Mouse (Mus musculus) forebrain, embryonic 11.5 days (tissue): ENCODE data around the gene Prkaa2. TPM values are rescaled to one million over a fixed set of nuclear protein-coding genes. Genes with fewer than 3 reads are reported as not detected.
"Not testable (repeated sequence)": the region's sequence is repeated elsewhere in the genome, so short reads cannot be mapped to it uniquely, and the experiment has no call there.

ENCODE experiments used
- ATAC-seq: fragments of 200-750 bp; cut with Nextera tagmentation; replicated peaks from 2 replicates; pipeline ENCODE4 v1.8.0; 2017; ENCODE audit warnings: moderate TSS enrichment; ENCODE audit not compliant: low FRiP score
- DNase-seq: peaks from one replicate; pipeline ENCODE4 v3.0.0-alpha.2; 2017; ENCODE audit warnings: low spot score
- H3K27ac ChIP-seq: fragments of 300-500 bp; sonication (generic); 2 replicates; pipeline ENCODE4 v1.5.1; 2014; ENCODE audit warnings: low read depth, low read length
- H3K27me3 ChIP-seq: fragments of 300-500 bp; sonication (generic); 2 replicates; pipeline ENCODE4 v1.6.1; 2014; ENCODE audit warnings: mild to moderate bottlenecking, low read length, mixed read lengths; ENCODE audit not compliant: control insufficient read depth, insufficient read depth
- H3K36me3 ChIP-seq: fragments of 300-500 bp; sonication (generic); 2 replicates; pipeline ENCODE4 v1.6.1; 2014; ENCODE audit warnings: mild to moderate bottlenecking, low read length, moderate library complexity, mixed read lengths; ENCODE audit not compliant: control insufficient read depth, insufficient read depth
- H3K4me1 ChIP-seq: fragments of 300-500 bp; sonication (generic); replicated peaks from 2 replicates; pipeline ENCODE4 v1.6.1; 2014; ENCODE audit warnings: low read length, mixed read lengths; ENCODE audit not compliant: control insufficient read depth, insufficient read depth
- H3K4me2 ChIP-seq: fragments of 300-500 bp; sonication (generic); 2 replicates; pipeline ENCODE4 v1.6.1; 2014; ENCODE audit warnings: low read depth, mild to moderate bottlenecking, low read length, moderate library complexity, mixed read lengths; ENCODE audit not compliant: severe bottlenecking
- H3K4me3 ChIP-seq: fragments of 300-500 bp; sonication (generic); 2 replicates; pipeline ENCODE4 v1.5.1; 2014; ENCODE audit warnings: low read depth, low read length
- H3K9ac ChIP-seq: fragments of 300-500 bp; sonication (generic); 2 replicates; pipeline ENCODE4 v1.6.1; 2014; ENCODE audit warnings: low read length
- H3K9me3 ChIP-seq: fragments of 300-500 bp; sonication (generic); 2 replicates; pipeline ENCODE4 v1.6.1; 2016; ENCODE audit warnings: low read length, mixed read lengths; ENCODE audit not compliant: control insufficient read depth
- WGBS: fragments of 180-500 bp; shearing (Covaris S2); extraction: QIAGEN DNeasy Blood & Tissue Kit; methylation state at CpG from one replicate; pipeline ENCODE4 v1.1.7; 2014; 5-methylcytosine and 5-hydroxymethylcytosine counted together
- polyA plus RNA-seq: library from polyadenylated mRNA; unstranded; fragments of >200 nt; fragmentation: Nextera tagmentation; extraction: Ambion mirVana; gene quantifications from 2 replicates; pipeline ENCODE4 v1.2.1, GENCODE M21; 2014

Gene Prkaa2
- polyA plus RNA-seq, 1 experiment from 2014 or later, result 3.3 TPM

- H3K9me3 ChIP-seq, result no peaks in the 10 kb centered on the region
- no peaks in the 10 kb centered on the region for H3K27me3 ChIP-seq
- ATAC-seq (no peak), DNase-seq (no peak)
- no peak overlapping the region for H3K27ac ChIP-seq
- 83% methylated on average over 6 of the region's 6 CpGs for WGBS
- H3K4me3 ChIP-seq, result no peak overlapping the region
- no peak overlapping the region for H3K4me2 ChIP-seq
- H3K4me1 ChIP-seq, result no peaks in the 10 kb centered on the region
- H3K9ac ChIP-seq, result no peak overlapping the region
- no peaks in the 10 kb centered on the region for H3K36me3 ChIP-seq
Measured at GRCm38 (mm10) chr4:105015496-105015895, 94.2 kb downstream of the Prkaa2 start.

- 87% methylated on average over 7 of the region's 7 CpGs for WGBS
- Histone ChIP-seq H3K27ac (no peak overlapping the region), H3K9ac (no peak overlapping the region), H3K9me3 (no peaks in the 10 kb centered on the region), H3K27me3 (no peaks in the 10 kb centered on the region), H3K4me3 (no peak overlapping the region), H3K4me2 (no peak overlapping the region), H3K36me3 (no peaks in the 10 kb centered on the region), H3K4me1 (no peaks in the 10 kb centered on the region)
- DNase-seq, result no peak
- ATAC-seq, result no peak
Measured at GRCm38 (mm10) chr4:105013718-105014117, 96.0 kb downstream of the Prkaa2 start.

GRCm38 (mm10) chr4:105007360-105008018 lies 102.2 kb downstream of the Prkaa2 start:
- Histone ChIP-seq H3K9me3 (no peaks in the 10 kb centered on the region), H3K27ac (no peak overlapping the region), H3K4me2 (no peak overlapping the region), H3K36me3 (no peaks in the 10 kb centered on the region), H3K4me1 (no peaks in the 10 kb centered on the region), H3K9ac (no peak overlapping the region), H3K27me3 (no peaks in the 10 kb centered on the region), H3K4me3 (no peak overlapping the region)
- no peak for DNase-seq
- no peak for ATAC-seq
- WGBS, result 88% methylated on average over 4 of the region's 4 CpGs

- H3K4me1 ChIP-seq, DNase-seq, H3K4me3 ChIP-seq, H3K9me3 ChIP-seq, H3K36me3 ChIP-seq, H3K9ac ChIP-seq, H3K4me2 ChIP-seq, ATAC-seq, H3K27me3 ChIP-seq, H3K27ac ChIP-seq: not testable (repeated sequence)
- 90% methylated on average over 11 of the region's 12 CpGs for WGBS
Measured at GRCm38 (mm10) chr4:105004649-105005048, 105.0 kb downstream of the Prkaa2 start.

- H3K27me3 ChIP-seq, result no peaks in the 10 kb centered on the region
- H3K9ac ChIP-seq, result no peak overlapping the region
- H3K4me1 ChIP-seq, result no peaks in the 10 kb centered on the region
- ATAC-seq (no peak), DNase-seq (no peak)
- no peaks in the 10 kb centered on the region for H3K9me3 ChIP-seq
- no peak overlapping the region for H3K4me3 ChIP-seq
- H3K27ac ChIP-seq, result no peak overlapping the region
- no peaks in the 10 kb centered on the region for H3K36me3 ChIP-seq
- no peak overlapping the region for H3K4me2 ChIP-seq
- 84% methylated on average over 8 of the region's 8 CpGs for WGBS
Measured at GRCm38 (mm10) chr4:105004135-105004534, 105.6 kb downstream of the Prkaa2 start.

- no peaks in the 10 kb centered on the region for H3K36me3 ChIP-seq
- H3K4me2 ChIP-seq, result no peak overlapping the region
- no peaks in the 10 kb centered on the region for H3K4me1 ChIP-seq
- DNase-seq (no peak), ATAC-seq (no peak)
- H3K4me3 ChIP-seq, result no peak overlapping the region
- no peaks in the 10 kb centered on the region for H3K9me3 ChIP-seq
- H3K9ac ChIP-seq, result no peak overlapping the region
- no peak overlapping the region for H3K27ac ChIP-seq
- H3K27me3 ChIP-seq, result no peaks in the 10 kb centered on the region
- 86% methylated on average over 1 of the region's 1 CpGs for WGBS
Measured at GRCm38 (mm10) chr4:105001736-105002135, 108.0 kb downstream of the Prkaa2 start.

- Histone ChIP-seq H3K9ac (no peak overlapping the region), H3K4me2 (no peak overlapping the region), H3K4me3 (no peak overlapping the region), H3K27me3 (no peaks in the 10 kb centered on the region), H3K36me3 (no peaks in the 10 kb centered on the region), H3K27ac (no peak overlapping the region), H3K4me1 (no peaks in the 10 kb centered on the region), H3K9me3 (no peaks in the 10 kb centered on the region)
- WGBS, result 76% methylated on average over 5 of the region's 5 CpGs
- DNase-seq, result no peak
- no peak for ATAC-seq
Measured at GRCm38 (mm10) chr4:104999702-105000101, 110.0 kb downstream of the Prkaa2 start.

- WGBS, result 93% methylated on average over 10 of the region's 10 CpGs
- no peak for ATAC-seq
Measured at GRCm38 (mm10) chr4:104993140-104993874, 116.4 kb downstream of the Prkaa2 start.

GRCm38 (mm10) chr4:104992271-104992670 lies 117.4 kb downstream of the Prkaa2 start:
- ATAC-seq, result no peak
- DNase-seq, result no peak
- H3K9me3 ChIP-seq, result no peaks in the 10 kb centered on the region
- no peak overlapping the region for H3K4me2 ChIP-seq
- no peak overlapping the region for H3K9ac ChIP-seq
- H3K27me3 ChIP-seq, result no peaks in the 10 kb centered on the region
- H3K36me3 ChIP-seq, result no peaks in the 10 kb centered on the region
- 84% methylated on average over 3 of the region's 3 CpGs for WGBS
- no peak overlapping the region for H3K4me3 ChIP-seq
- H3K4me1 ChIP-seq, result no peaks in the 10 kb centered on the region
- H3K27ac ChIP-seq, result no peak overlapping the region

More at GRCm38 (mm10) chr4:104993140-104993874, 116.4 kb downstream of the Prkaa2 start:
- Histone ChIP-seq H3K4me1 (no peaks in the 10 kb centered on the region), H3K4me2 (no peak overlapping the region), H3K9ac (no peak overlapping the region), H3K4me3 (no peak overlapping the region), H3K27me3 (no peaks in the 10 kb centered on the region), H3K9me3 (no peaks in the 10 kb centered on the region), H3K27ac (no peak overlapping the region), H3K36me3 (no peaks in the 10 kb centered on the region)
- no peak for DNase-seq
